Mouse (Mus musculus) CH12.LX (cell line): ENCODE results near the gene Adam15.

Experiments
- CTCF ChIP-seq, 2 experiments: IDR thresholded peaks in 1 of 2; conservative IDR thresholded peaks in 1 of 2; 2 replicates each; pipeline ENCODE4 v1.5.1; 2011 to 2012; ENCODE audit warnings: low read depth in 2 of 2, low read length in 2 of 2, improper control_type of control experiment in 1 of 2, inconsistent platforms in 1 of 2, mild to moderate bottlenecking in 1 of 2, moderate library complexity in 1 of 2
- E2F4 ChIP-seq: IDR thresholded peaks from 2 replicates; pipeline ENCODE4 v1.6.1; 2011; ENCODE audit warnings: low read depth, low read length, improper control_type of control experiment; ENCODE audit not compliant: insufficient replicate concordance
- ELF1 ChIP-seq: IDR thresholded peaks from 2 replicates; pipeline ENCODE4 v1.6.1; 2014; ENCODE audit warnings: low read depth, mild to moderate bottlenecking, inconsistent platforms, low read length, improper control_type of control experiment
- EP300 ChIP-seq: IDR thresholded peaks from 2 replicates; pipeline ENCODE4 v1.6.1; 2011; ENCODE audit warnings: low read length, improper control_type of control experiment
- ETS1 ChIP-seq: conservative IDR thresholded peaks from 2 replicates; pipeline ENCODE4 v1.6.1; 2012; ENCODE audit warnings: low read depth, mild to moderate bottlenecking, inconsistent platforms, low read length, improper control_type of control experiment, moderate library complexity
- MAX ChIP-seq: IDR thresholded peaks from 2 replicates; pipeline ENCODE4 v1.6.1; 2011; ENCODE audit warnings: low read length, improper control_type of control experiment
- MAZ ChIP-seq: IDR thresholded peaks from 2 replicates; pipeline ENCODE4 v1.6.1; 2012; ENCODE audit warnings: low read depth, mild to moderate bottlenecking, inconsistent platforms, low read length, improper control_type of control experiment, moderate library complexity
- NRF1 ChIP-seq: IDR thresholded peaks from 2 replicates; pipeline ENCODE4 v1.6.1; 2014; ENCODE audit warnings: low read depth, mild to moderate bottlenecking, inconsistent platforms, low read length, improper control_type of control experiment, moderate library complexity
- POLR2A ChIP-seq: IDR thresholded peaks from 2 replicates; pipeline ENCODE4 v1.6.1; 2011; ENCODE audit warnings: low read depth, mild to moderate bottlenecking, improper control_type of control experiment, low read length
- SMC3 ChIP-seq: IDR thresholded peaks from 2 replicates; pipeline ENCODE4 v1.6.1; 2011; ENCODE audit warnings: low read depth, low read length, improper control_type of control experiment
- TBP ChIP-seq: conservative IDR thresholded peaks from 2 replicates; pipeline ENCODE4 v1.6.1; 2011; ENCODE audit warnings: low read depth, low read length, improper control_type of control experiment
- USF1 ChIP-seq: IDR thresholded peaks from 2 replicates; pipeline ENCODE4 v1.6.1; 2014; ENCODE audit warnings: low read depth, mild to moderate bottlenecking, inconsistent platforms, low read length, improper control_type of control experiment
- ZC3H11A ChIP-seq: IDR thresholded peaks from 2 replicates; pipeline ENCODE4 v1.6.1; 2012; ENCODE audit warnings: low read depth, mild to moderate bottlenecking, inconsistent platforms, low read length, improper control_type of control experiment
- ZNF384 ChIP-seq: IDR thresholded peaks from 2 replicates; pipeline ENCODE4 v1.6.1; 2012; ENCODE audit warnings: low read depth, low read length, improper control_type of control experiment, inconsistent platforms

DNA sequence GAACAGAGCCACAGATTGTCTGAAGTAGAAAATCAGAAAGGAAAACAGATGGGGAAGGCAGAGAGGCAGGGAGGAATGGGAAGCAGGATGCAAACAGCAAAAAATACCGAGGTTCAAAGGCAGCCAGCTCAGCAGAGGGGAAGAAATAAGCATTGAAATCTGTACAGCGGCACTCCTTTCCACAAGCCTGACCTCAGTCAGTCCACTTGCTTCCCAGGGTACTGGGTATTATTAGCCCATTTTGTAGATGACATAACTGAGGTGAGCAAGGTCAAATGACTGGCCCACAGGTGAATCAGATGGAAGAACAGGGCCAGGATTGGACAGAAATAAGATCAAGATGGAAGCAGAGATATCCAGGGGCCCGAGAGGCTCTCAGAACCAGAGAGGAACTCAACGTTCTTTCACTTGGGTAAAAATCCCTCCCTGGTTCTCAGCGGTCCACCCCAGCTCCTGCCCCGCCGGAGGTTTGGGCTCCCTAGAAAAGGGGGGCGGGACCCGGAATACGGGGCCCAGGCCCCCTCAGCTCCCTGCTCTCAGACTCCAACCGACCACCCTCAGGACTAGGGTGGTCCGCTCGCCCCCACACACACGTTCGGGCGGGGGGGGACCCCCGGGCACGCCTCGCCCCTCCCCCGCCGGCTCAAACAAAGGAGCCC is 12.6 kb downstream of the Adam15 start:
- TF ChIP-seq POLR2A: no peak
- no peak for TF ChIP-seq ZC3H11A
- no peak for TF ChIP-seq TBP
- no peak for TF ChIP-seq E2F4
- no peak for TF ChIP-seq MAZ
- TF ChIP-seq USF1: no peak
- TF ChIP-seq EP300: no peak
- no peak for TF ChIP-seq CTCF (conservative IDR thresholded peaks at IDR 0.05 in 1 of 2, IDR thresholded peaks at IDR 0.05 in 1 of 2; ENCODE audit: low read depth in 2 of 2, low read length in 2 of 2)
- TF ChIP-seq MAX: no peak
- no peak for TF ChIP-seq SMC3
- no peak for TF ChIP-seq NRF1
- no peak for TF ChIP-seq ZNF384
- no peak for TF ChIP-seq ELF1
- TF ChIP-seq ETS1: no peak
